ENCODE assay signal across 8 mouse cellular contexts in the genomic region with DNA sequence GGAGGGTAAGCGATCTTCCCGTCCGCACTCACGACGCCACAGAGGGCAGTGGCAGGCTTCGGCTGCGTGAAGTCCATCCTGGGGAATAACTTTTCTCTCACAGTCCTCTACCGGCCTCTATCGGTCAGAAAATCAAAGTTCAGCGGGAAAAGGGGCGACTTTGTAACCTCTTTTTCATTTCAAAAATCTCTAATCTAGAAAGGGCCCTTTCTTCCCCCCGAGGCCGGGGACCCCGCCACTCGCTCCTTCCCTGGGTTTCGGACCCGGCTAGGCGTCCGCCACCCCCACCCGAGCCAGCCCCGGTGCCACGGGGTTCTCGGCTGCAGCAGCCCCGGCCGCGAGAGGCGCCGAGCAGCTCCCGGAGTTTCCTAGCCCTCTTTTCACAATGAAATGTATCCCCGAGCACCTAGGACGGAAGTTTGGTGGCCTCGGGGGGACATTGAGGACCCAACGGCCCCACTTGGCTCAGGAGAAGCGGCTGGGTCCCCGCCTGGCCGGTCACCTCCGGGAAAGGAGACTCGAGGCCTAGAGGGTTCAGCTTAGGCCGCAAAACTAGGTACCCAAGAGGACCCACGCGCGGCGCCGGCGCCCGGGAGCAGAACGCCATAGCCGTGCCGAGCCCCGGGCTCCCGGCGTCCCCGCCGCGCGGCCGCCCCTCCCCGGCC. TPM values are rescaled to one million over a fixed set of nuclear protein-coding genes. Genes with fewer than 3 reads are reported as not detected.
DNase-seq lines count a peak whose midpoint lies in the region; ATAC-seq and TF ChIP-seq lines count a peak whose summit lies in the region.

No protein-coding gene starts in this region.

- peak; percentile 59 to 68 for ATAC-seq in hematopoietic stem cell, adult 5-6 weeks (replicated peaks in 1 of 2; ENCODE audit: insufficient read depth in 1 of 2, low FRiP score in 2 of 2, low TSS enrichment in 1 of 2, low read depth in 1 of 2, poor library complexity in 2 of 2, severe bottlenecking in 2 of 2)
- ATAC-seq in lung, embryonic 16.5 days (ENCODE audit: low read depth) = peak; percentile 49

- peaks cover 21 to 41% of the 10 kb centered on the region in 2 experiments for H3K36me3 ChIP-seq in MEL (ENCODE audit: control insufficient read depth in 1 of 2, insufficient read depth in 2 of 2, low read length in 2 of 2)
- H3K36me3 ChIP-seq in lung, embryonic 16.5 days (ENCODE audit: control insufficient read depth, insufficient read depth, low read length) = no peaks in the 10 kb centered on the region; the same call in 1 of the 2 replicates
- no peaks in the 10 kb centered on the region for H3K36me3 ChIP-seq in thymus, adult 2 months (ENCODE audit: control insufficient read depth, insufficient read depth, low read length)

- no peak for TF ChIP-seq EP300 in MEL (IDR thresholded peaks at IDR 0.05; ENCODE audit: low read depth in 1 of 2, low read length in 2 of 2)

- H3K27ac ChIP-seq in MEL (ENCODE audit: control insufficient read depth, low read depth, low read length) = peak overlapping the region; percentile 100
- H3K27ac ChIP-seq in cerebellum, adult 2 months (ENCODE audit: insufficient read depth, low read length) = peak overlapping the region; percentile 45
- H3K27ac ChIP-seq in lung, embryonic 16.5 days (ENCODE audit: low read length) = peak overlapping the region; percentile 98
- H3K27ac ChIP-seq in thymus, adult 2 months (ENCODE audit: control insufficient read depth, insufficient read depth, low read length) = peak overlapping the region; percentile 33; the same call in 1 of the 2 replicates

- 0 out of 4 replicates have a peak, but pooled peaks of 1 of the 2 experiments have one; percentile 41 for TF ChIP-seq POLR2A in MEL (IDR thresholded peaks at IDR 0.05; ENCODE audit: control insufficient read depth in 1 of 2, insufficient read depth in 1 of 2, low read depth in 1 of 2, low read length in 2 of 2, poor library complexity in 1 of 2)
- TF ChIP-seq POLR2A in cerebellum, adult 2 months (IDR thresholded peaks at IDR 0.05; ENCODE audit: borderline replicate concordance, insufficient read depth, low read length) = no peak
- TF ChIP-seq POLR2A in thymus, adult 2 months (IDR thresholded peaks at IDR 0.05; ENCODE audit: control insufficient read depth, extremely low read depth, insufficient read depth, low read length, poor library complexity) = no peak

- no peaks in the 10 kb centered on the region for H3K27me3 ChIP-seq in MEL (ENCODE audit: control insufficient read depth in 1 of 2, insufficient read depth in 2 of 2, low read length in 2 of 2)
- H3K27me3 ChIP-seq in cerebellum, adult 2 months (ENCODE audit: control insufficient read depth, insufficient read depth, low read length) = no peaks in the 10 kb centered on the region
- no peaks in the 10 kb centered on the region for H3K27me3 ChIP-seq in lung, embryonic 16.5 days (ENCODE audit: control insufficient read depth, insufficient read depth, low read depth, low read length)
- H3K27me3 ChIP-seq in thymus, adult 2 months (ENCODE audit: control insufficient read depth, insufficient read depth, low read length) = no peaks in the 10 kb centered on the region

- peak; percentile 27 to 68 (median 60); a peak in 4 of 6 replicates for TF ChIP-seq CTCF in MEL (IDR thresholded peaks at IDR 0.05 in 2 of 3, conservative IDR thresholded peaks at IDR 0.05 in 1 of 3; ENCODE audit: control insufficient read depth in 1 of 3, insufficient read depth in 1 of 3, low read depth in 2 of 3, low read length in 3 of 3, poor library complexity in 1 of 3, severe bottlenecking in 1 of 3)
- TF ChIP-seq CTCF in cerebellum, adult 2 months (IDR thresholded peaks at IDR 0.05; ENCODE audit: borderline replicate concordance, insufficient read depth, low read depth, low read length) = peak; percentile 68; the same call in 1 of the 2 replicates
- peak; percentile 18; the same call in 1 of the 2 replicates for TF ChIP-seq CTCF in thymus, adult 2 months (IDR thresholded peaks at IDR 0.05; ENCODE audit: borderline replicate concordance, control insufficient read depth, extremely low read depth, insufficient read depth, low read length, poor library complexity)

- peak overlapping the region; percentile 75 for H3K4me2 ChIP-seq in lung, embryonic 16.5 days (ENCODE audit: low read depth, low read length)

- peak overlapping the region; percentile 98 for H3K9ac ChIP-seq in MEL (ENCODE audit: control insufficient read depth, low read depth, low read length, poor library complexity, severe bottlenecking)
- peak overlapping the region; percentile 97 for H3K9ac ChIP-seq in lung, embryonic 16.5 days (ENCODE audit: low read length)

- peak; percentile 61 for TF ChIP-seq RAD21 in MEL (IDR thresholded peaks at IDR 0.05; ENCODE audit: low read depth, low read length)

- peaks cover 13 to 19% of the 10 kb centered on the region in 2 experiments for H3K4me1 ChIP-seq in MEL (ENCODE audit: control insufficient read depth in 1 of 2, insufficient read depth in 2 of 2, low read length in 2 of 2)
- peaks cover 5% of the 10 kb centered on the region for H3K4me1 ChIP-seq in cerebellum, adult 2 months (ENCODE audit: control insufficient read depth, insufficient read depth, low read length)
- peaks cover 15% of the 10 kb centered on the region for H3K4me1 ChIP-seq in lung, embryonic 16.5 days (replicated peaks; ENCODE audit: control insufficient read depth, insufficient read depth, low read length)
- peaks cover 11% of the 10 kb centered on the region for H3K4me1 ChIP-seq in thymus, adult 2 months (replicated peaks; ENCODE audit: control insufficient read depth, insufficient read depth, low read length)

- peak overlapping the region; percentile 94 to 98 for H3K4me3 ChIP-seq in MEL (ENCODE audit: control insufficient read depth in 1 of 2, insufficient read depth in 1 of 2, low read depth in 2 of 2, low read length in 2 of 2)
- H3K4me3 ChIP-seq in cerebellum, adult 2 months (replicated peaks; ENCODE audit: insufficient read depth, low read depth, low read length) = peak overlapping the region; percentile 68
- peak overlapping the region; percentile 85 for H3K4me3 ChIP-seq in lung, embryonic 16.5 days (ENCODE audit: low read length)
- peak overlapping the region; percentile 92 for H3K4me3 ChIP-seq in thymus, adult 2 months (ENCODE audit: control insufficient read depth, insufficient read depth, low read length)

- no peaks in the 10 kb centered on the region for H3K9me3 ChIP-seq in MEL (replicated peaks; ENCODE audit: insufficient read depth, low read length)
- no peaks in the 10 kb centered on the region for H3K9me3 ChIP-seq in lung, embryonic 16.5 days (ENCODE audit: control insufficient read depth, low read length)

- under 1% methylated on average over 56 of the region's 58 CpGs for WGBS in cerebellum, adult 2 months
- whole genome bisulfite sequencing in lung, embryonic 16.5 days = 0% methylated on average over 58 of the region's 58 CpGs
- under 1% methylated on average over 58 of the region's 58 CpGs for WGBS in thymus, adult 2 months

- peaks cover 58% of the 10 kb centered on the region for H3K79me2 ChIP-seq in MEL (ENCODE audit: control insufficient read depth, insufficient read depth, low read length, poor library complexity)

- DNase-seq in MEL (ENCODE audit: low read depth, low spot score) = peak; percentile 80
- DNase-seq in cerebellum, adult 2 months = peak; percentile 80
- peak; percentile 78 for DNase-seq in forelimb bud, embryonic 11.5 days (ENCODE audit: low read depth, low spot score)
- peak; percentile 32 for DNase-seq in layer of hippocampus, adult 9-10 months (ENCODE audit: low spot score)
- DNase-seq in ovary, adult 18-20 months (ENCODE audit: low spot score) = peak; percentile 49
- peak; percentile 73 for DNase-seq in thymus, adult 2 months

TF ChIP-seq in MEL, 35 proteins besides CTCF, POLR2A, EP300 and RAD21:
- TF ChIP-seq UBTF (IDR thresholded peaks at IDR 0.05; ENCODE audit: borderline replicate concordance, insufficient read depth, low read depth, low read length) = 0 out of 2 replicates have a peak, but pooled peaks have one; percentile 68
- 0 out of 2 replicates have a peak, but pooled peaks have one; percentile 17 for TF ChIP-seq MYC (IDR thresholded peaks at IDR 0.05; ENCODE audit: low read depth, low read length)
- TF ChIP-seq MXI1 (IDR thresholded peaks at IDR 0.05; ENCODE audit: low read depth, low read length) = 0 out of 2 replicates have a peak, but pooled peaks have one; percentile 39
- TF ChIP-seq MAZ (IDR thresholded peaks at IDR 0.05; ENCODE audit: low read depth, low read length) = no peak
- peak; percentile 51 for TF ChIP-seq SMC3 (IDR thresholded peaks at IDR 0.05; ENCODE audit: low read depth, low read length)
- peak; percentile 74 for TF ChIP-seq SIN3A (IDR thresholded peaks at IDR 0.05; ENCODE audit: low read length)
- no peak for TF ChIP-seq ZMIZ1 (IDR thresholded peaks at IDR 0.05; ENCODE audit: low read depth, low read length)

RNA-seq across cellular contexts. Expression of gene Pds5a, which starts 1.1 kb away (rescaled TPM):
- total RNA-seq in MEL (2012; rRNA removed) = 87.3 and 99.6 TPM in 2 replicates
- polyA plus RNA-seq in MEL (2012; ENCODE audit: insufficient read depth in 1 of 2, insufficient read length in 2 of 2, low read depth in 1 of 2, low replicate concordance in 2 of 2, missing spikeins in 1 of 2) = 100 to 1,000 TPM in 1 of 2 experiments, 10 to 100 TPM in 1; 88.0 to 188 TPM
- 58.3 and 62.1 TPM in 2 replicates for polyA plus RNA-seq in cerebellum, adult 2 months (2012; rRNA removed)
- 289 and 306 TPM in 2 replicates for total RNA-seq in hematopoietic stem cell, adult 5-6 weeks (2017)
- 53.9 and 59.6 TPM in 2 replicates for polyA plus RNA-seq in lung, embryonic 16.5 days (2015; fragmentation: Nextera tagmentation; extraction: Ambion mirVana)
- polyA plus RNA-seq in thymus, adult 2 months (2012; rRNA removed) = 51.7 and 52.2 TPM in 2 replicates

Comparison
In these comparisons a context has a peak if more than half of its experiments do, and no peak if none do; other contexts are left out.
1. Peak in every context shown above with its lines: DNase-seq, ATAC-seq, H3K4me3 ChIP-seq and H3K27ac ChIP-seq.
2. H3K27ac ChIP-seq: peak in every context shown above with its lines; median percentile 100 in MEL; 98 in lung, embryonic 16.5 days; 45 in cerebellum, adult 2 months; 33 in thymus, adult 2 months.
3. CTCF ChIP-seq: peak in every context shown above with its lines; median percentile 68 in cerebellum, adult 2 months; 60 in MEL; 18 in thymus, adult 2 months.